Mouse (Mus musculus) lung, postnatal 0 days (tissue): ENCODE results near the gene Prpf40a.

Experiments
- CTCF ChIP-seq: IDR thresholded peaks from 2 replicates; pipeline ENCODE4 v1.5.1; 2016; ENCODE audit warnings: antibody characterized with exemption, mild to moderate bottlenecking
- EP300 ChIP-seq: IDR thresholded peaks from 2 replicates; pipeline ENCODE4 v1.6.1; 2016; ENCODE audit warnings: antibody characterized with exemption, mild to moderate bottlenecking, control low read depth

DNA sequence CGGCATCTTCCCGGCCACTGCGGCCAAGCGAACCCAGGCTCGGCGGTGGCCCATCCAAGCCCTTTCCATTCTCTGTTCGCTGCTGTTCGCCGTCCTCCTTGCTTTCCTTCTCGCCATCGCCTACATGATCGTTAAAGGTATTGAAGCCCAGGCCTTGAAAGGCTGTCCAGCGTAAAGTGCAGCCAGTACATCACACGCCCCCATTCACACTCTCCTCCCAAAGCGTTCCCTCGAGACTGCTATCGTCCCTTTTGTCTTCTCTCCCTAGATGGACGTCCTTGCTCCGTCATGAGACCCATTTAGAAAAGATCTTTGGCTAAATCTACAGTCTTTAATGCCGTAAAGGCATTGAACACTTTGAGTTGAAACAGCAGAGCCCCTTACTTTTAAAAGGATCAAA, 1.3 kb upstream of the Prpf40a start:
- TF ChIP-seq CTCF (no peak), EP300 (no peak)
